ENCODE assay signal across 8 mouse cellular contexts in the genomic region with DNA sequence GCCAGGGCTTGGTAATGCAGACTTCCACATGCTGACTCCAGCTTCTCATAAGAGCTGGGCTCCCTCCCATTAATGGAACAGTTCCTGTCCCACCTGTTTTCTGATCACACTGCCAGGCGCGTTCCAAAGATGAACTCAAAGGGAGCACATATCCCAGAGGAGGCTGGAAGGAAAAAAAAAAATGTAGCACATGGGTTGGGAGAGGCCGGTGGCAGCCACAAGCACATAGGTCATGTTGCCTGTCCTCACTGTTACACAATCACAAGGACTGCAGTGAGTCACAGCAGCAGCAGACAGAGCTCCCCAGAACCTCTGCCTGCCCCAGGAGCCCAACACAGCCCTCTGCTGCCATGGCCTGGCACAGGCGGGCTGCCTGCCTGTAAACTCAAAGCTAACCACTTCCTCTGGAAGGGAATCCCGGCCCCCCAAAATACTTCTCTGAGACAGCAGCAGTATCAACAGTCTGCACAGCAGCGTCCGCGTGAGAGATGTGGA.
DNase-seq lines count a peak whose midpoint lies in the region; ATAC-seq and TF ChIP-seq lines count a peak whose summit lies in the region.

No protein-coding gene starts in this region.

- H3K9ac ChIP-seq in liver, adult 2 months (ENCODE audit: low read depth, low read length) = no peak overlapping the region
- no peak overlapping the region for H3K9ac ChIP-seq in forebrain, embryonic 12.5 days

- no peaks in the 10 kb centered on the region for H3K4me1 ChIP-seq in liver, adult 2 months (ENCODE audit: control insufficient read depth, insufficient read depth, low read length)
- H3K4me1 ChIP-seq in forebrain, embryonic 12.5 days = 0 out of 2 replicates have a peak, but pooled peaks cover 5% of the 10 kb centered on the region

- no peaks in the 10 kb centered on the region for H3K79me2 ChIP-seq in liver, adult 2 months (ENCODE audit: control insufficient read depth, insufficient read depth, low read length)

- H3K4me3 ChIP-seq in liver, adult 2 months (ENCODE audit: insufficient read depth, low read depth, low read length) = no peak overlapping the region
- H3K4me3 ChIP-seq in forebrain, embryonic 12.5 days (replicated peaks) = no peak overlapping the region

- no peak for TF ChIP-seq CTCF in liver, adult 2 months (IDR thresholded peaks at IDR 0.05; ENCODE audit: low read depth, low read length)

- H3K4me2 ChIP-seq in forebrain, embryonic 12.5 days = no peak overlapping the region

- H3K36me3 ChIP-seq in liver, adult 2 months (ENCODE audit: control insufficient read depth, insufficient read depth, low read length) = no peaks in the 10 kb centered on the region
- no peaks in the 10 kb centered on the region for H3K36me3 ChIP-seq in forebrain, embryonic 12.5 days (replicated peaks)

- peak; percentile 84 for DNase-seq in 3134 (ENCODE audit: extremely low read depth, insufficient read length, low spot score)
- peak; percentile 61 for DNase-seq in T-cell, adult 2 months (ENCODE audit: low spot score)
- peak; percentile 83 for DNase-seq in gastrocnemius, postnatal 25 days
- peak; percentile 68 for DNase-seq in liver, adult 2 months (ENCODE audit: extremely low read depth, low read depth, low spot score)
- no peak for DNase-seq in kidney, adult 18-20 months
- DNase-seq in spleen, postnatal 14 days (ENCODE audit: low spot score in 2 of 2) = no peak

- no peak overlapping the region for H3K27ac ChIP-seq in liver, adult 2 months (replicated peaks; ENCODE audit: insufficient read depth, low read depth, low read length)
- H3K27ac ChIP-seq in forebrain, embryonic 12.5 days = no peak overlapping the region

- WGBS in liver, adult 2 months = 55% methylated on average over 8 of the region's 8 CpGs
- WGBS in forebrain, embryonic 12.5 days = 88% methylated on average over 8 of the region's 8 CpGs

- no peaks in the 10 kb centered on the region for H3K27me3 ChIP-seq in liver, adult 2 months (ENCODE audit: control insufficient read depth, insufficient read depth, low read length)
- H3K27me3 ChIP-seq in forebrain, embryonic 12.5 days = no peaks in the 10 kb centered on the region

- H3K9me3 ChIP-seq in forebrain, embryonic 12.5 days = no peaks in the 10 kb centered on the region

- ATAC-seq in neutrophil, adult 5-6 weeks (ENCODE audit: extremely low read depth, insufficient number of reproducible peaks, low FRiP score, poor library complexity, severe bottlenecking) = peak; percentile 86
- ATAC-seq in forebrain, embryonic 12.5 days (ENCODE audit: low FRiP score) = no peak

- no peak for TF ChIP-seq POLR2A in liver, adult 2 months (IDR thresholded peaks at IDR 0.05; ENCODE audit: extremely low read depth, insufficient read depth, low read length)

Comparison
In these comparisons a context has a peak if more than half of its experiments do, and no peak if none do; other contexts are left out.
1. DNase-seq: peak in 3134 (single experiment), T-cell, adult 2 months (single experiment), gastrocnemius, postnatal 25 days (single experiment) and liver, adult 2 months (single experiment); none in kidney, adult 18-20 months (single experiment) and spleen, postnatal 14 days (0 of 2).